Mouse (Mus musculus) left cerebral cortex, adult 9 months (tissue): ENCODE results near the gene Obp1b.
"Not testable (repeated sequence)": the region's sequence is repeated elsewhere in the genome, so short reads cannot be mapped to it uniquely, and the experiment has no call there.

Experiments used
- DNase-seq, 2 experiments: peaks; one replicate each; pipeline ENCODE4 v3.0.0; 2022; ENCODE audit warnings: low spot score in 2 of 2

Obp1b gene

GRCm38 (mm10) chrX:78186477-78186876 lies at the start of gene Obp1b:
Gene Obp1b, plus strand, starts transcription at chrX:78186777.
- DNase-seq, result not testable (repeated sequence)

GRCm38 (mm10) chrX:78202220-78202619 lies 15.6 kb downstream of the Obp1b start:
- not testable (repeated sequence) for DNase-seq

- DNase-seq, result no peak
Observed at GRCm38 (mm10) chrX:78202829-78203228, 16.3 kb downstream of the Obp1b start.
